Mouse (Mus musculus) spleen, postnatal 4 days (tissue): ENCODE results near the gene Tnfsf10.

Experiments used
- DNase-seq, 2 experiments: peaks; one replicate each; pipeline ENCODE4 v3.0.0; 2022; ENCODE audit warnings: low spot score in 2 of 2

Gene Tnfsf10

DNA sequence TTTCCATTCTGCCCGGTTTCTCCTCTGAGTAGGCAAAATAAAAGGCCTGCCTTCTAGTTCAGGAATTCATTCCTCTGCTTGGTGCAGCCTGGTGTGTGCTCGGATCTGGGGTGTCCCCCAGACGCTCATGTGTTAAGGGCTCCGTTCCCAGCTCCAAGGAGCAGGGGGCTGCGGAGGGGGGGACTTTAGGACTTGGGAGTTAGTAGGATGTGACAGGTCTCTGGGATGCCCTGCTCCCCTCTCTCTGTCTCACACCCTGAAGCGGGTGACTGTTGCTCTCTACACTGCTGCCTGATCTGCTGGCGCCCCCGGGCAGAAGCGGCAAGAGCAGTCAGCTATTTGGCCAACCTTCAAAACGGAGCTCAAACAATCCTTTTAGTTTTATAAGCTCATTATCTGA is 10.0 kb upstream of the Tnfsf10 start:
- DNase-seq = no peak

DNA sequence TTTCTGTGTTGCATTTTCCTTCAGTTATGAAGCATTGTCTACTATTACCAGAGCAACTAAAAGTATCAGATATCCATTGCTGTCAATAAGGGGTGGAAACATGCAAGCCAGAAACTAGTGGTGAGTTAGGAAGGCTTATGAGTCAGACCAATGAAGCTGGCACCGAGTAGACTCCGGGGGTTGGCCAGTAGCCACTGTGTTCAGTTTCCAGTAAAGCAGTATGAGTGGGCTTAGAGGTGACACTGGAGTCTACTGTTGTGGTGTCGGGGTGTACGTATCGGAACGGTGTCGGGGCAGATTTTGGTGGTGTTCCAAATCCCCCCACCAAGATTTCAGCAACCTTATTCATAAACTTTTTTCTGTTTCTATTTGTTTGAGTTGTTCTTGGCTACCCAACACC is 5.9 kb upstream of the Tnfsf10 start:
- DNase-seq = no peak

DNA sequence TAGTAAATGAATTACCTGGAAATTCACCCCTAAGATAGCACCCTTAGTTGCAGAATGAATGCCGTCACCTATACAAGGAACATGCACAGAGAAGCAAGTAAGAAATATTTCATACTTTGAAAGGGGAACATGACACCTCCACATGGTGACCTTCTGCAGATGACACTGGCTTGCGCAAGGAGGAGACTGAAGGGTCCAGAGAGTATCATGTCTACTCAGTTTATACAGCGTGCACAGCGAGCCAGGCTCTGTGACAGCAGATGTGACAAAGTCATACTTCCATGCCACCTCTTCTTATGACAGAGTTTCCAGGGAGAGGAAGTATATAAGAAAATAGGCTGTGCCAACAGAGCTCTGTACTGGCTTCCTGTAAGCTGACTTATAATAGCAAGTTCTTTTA is 5.4 kb upstream of the Tnfsf10 start:
- no peak for DNase-seq

DNA sequence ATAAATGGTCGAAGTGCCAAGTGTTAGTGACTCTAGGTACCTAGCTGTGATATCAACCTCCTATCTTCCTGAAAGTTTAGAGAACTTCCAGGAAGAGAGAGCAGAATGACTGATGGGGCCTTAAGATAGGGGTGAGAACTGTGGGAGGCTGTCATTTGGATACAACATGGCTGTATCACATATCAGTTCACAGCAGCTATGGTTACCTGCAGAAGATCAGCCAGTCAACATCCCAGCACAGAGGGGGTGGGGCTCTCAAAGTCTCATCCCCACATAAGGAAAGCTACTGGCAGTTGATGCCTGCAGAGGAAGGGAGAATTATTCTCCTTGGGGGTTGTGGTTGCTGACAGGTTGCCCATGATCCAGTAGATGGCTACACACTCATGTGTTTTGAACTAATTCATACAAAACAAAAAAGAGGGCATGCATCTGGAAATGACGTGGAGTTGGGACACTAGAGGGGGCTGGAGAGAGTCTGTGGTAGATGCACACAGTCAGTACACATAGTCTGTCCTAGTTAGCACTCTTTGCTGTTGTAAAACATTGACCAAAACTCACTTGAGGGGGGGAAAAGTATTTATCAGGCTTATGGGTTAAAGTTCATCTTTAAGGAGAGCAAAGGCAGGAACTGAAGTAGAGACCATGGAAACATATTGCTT is 2.2 kb upstream of the Tnfsf10 start:
- DNase-seq = no peak

DNA sequence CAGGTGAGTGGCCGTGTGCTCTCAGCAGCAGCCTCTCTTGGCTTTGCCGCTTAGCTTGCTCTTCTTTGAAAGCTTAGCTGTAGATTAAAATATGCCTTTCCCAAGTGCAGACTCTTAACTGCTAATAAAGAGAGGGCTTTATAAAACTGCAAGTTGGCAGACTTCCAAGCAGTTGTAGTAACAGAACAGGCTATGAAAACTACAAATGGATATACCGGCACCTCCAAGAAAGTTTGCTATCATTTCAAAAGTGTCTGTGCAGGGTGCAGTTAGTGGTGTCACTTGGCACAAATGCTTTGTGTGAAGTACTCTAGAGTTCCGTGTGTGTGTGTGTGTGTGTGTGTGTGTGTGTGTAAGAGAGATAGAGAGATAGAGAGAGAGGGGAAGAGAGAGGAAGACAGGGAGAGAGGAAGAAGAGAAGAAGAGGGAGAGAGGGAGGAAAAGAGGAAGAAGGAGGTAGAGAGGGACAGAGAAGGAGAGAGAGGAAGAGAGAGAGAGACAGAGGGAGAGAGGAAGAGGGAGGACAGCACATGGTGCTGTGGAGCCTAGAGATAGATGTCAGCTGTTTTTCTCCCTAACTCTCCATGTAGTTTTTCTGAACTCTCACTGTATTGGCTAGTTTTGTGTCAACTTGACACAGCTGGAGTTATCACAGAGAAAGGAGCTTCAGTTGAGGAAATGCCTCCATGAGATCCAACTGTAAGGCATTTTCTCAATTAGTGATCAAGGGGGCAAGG is 628 bp downstream of the Tnfsf10 start:
- DNase-seq = no peak

DNA sequence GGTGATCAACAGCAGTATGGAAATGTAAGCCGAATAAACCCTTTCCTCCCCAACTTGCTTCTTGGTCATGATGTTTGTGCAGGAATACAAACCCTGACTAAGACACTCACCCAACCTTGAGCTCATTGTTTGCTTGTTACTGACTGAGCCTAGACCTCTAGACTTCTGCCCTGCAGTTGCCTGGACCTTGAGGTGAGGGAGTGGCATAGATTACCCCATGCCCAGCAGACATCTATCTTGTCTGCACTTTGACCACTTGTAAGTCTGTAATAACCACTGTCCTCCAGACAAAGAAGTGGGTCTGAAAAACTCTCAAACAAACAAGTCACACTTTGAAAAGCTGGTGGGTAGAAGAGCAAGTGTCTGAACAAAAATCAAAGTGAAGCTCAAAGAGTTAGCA is 2.8 kb downstream of the Tnfsf10 start:
- DNase-seq = no peak

DNA sequence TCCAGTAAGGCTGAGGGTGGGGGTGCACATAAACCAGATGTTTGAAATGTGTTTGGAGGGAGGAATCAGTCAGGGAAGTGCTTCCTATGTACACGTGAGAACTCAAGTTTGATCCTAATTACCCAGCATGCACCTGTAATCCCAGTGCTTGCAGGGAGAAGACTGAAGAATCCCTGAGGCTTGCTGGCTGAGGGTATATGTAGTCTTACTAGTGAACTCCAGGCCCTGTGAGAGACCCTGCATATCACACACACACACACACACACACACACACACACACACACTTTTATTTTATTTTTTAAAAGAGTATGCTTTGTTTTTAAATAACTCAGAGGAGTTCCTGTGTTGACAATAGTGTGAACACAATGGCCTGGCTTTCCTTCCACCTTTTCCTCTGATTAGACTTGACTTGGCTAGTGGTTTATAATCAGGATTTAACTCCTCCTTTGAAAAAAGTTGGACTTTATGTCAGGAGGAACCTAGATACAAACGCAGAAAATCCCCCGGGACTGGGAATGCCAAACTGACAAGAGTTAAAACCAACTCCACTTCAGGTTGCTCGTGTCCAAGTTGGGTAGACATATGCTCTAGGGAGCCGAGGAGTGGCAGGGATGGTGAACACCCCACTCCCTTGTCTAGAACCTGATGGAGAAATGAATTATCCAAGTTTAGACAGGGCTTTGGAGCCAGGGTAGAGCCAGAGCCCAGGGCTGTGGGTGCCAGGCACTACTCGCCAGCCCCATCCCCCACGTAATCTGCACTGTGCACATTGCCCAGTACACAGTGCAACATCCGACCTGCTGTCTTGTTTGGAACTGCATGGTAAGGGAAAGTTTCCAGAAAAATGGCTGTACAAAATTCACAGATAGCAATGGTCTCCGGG is 4.0 kb downstream of the Tnfsf10 start:
- DNase-seq = no peak

DNA sequence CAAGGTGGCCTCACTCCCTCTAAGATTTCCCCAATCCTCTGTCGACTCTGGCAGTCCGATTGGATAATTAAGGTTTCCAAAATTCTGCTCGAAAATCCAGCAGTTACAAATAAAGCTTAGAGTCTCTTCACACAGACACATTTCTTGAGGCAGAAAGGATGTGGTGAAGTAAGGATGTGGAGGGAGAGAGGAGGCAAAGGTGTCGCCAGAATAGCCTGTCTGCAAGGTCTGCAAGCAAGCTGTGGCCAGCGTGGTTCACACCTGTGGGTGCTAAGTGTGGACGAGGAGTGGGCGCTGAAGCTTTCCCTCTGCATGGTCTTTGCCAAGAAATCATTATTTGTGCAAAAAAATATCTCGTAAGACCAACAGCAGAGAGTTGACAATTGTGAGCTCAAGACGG is 5.8 kb downstream of the Tnfsf10 start:
- DNase-seq = no peak

DNA sequence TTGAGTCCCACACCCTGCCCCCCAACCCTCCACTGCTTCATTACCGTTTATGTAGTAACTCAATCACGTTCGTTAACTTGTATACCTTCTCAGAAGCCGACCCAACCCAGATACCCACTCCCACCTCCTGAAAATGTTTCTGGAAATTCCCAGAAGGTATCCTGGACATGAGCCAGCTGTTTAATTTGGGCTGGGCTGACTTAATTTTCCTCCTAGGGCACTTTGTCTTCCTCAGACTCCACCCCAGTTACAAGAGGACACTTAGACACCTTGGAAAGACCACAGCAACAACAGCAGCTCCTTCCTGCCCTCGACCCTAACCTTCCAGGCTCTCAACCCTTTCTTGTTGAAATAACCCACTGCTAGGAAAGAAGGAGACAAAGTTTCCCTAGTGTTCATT is 6.7 kb downstream of the Tnfsf10 start:
- no peak for DNase-seq

DNA sequence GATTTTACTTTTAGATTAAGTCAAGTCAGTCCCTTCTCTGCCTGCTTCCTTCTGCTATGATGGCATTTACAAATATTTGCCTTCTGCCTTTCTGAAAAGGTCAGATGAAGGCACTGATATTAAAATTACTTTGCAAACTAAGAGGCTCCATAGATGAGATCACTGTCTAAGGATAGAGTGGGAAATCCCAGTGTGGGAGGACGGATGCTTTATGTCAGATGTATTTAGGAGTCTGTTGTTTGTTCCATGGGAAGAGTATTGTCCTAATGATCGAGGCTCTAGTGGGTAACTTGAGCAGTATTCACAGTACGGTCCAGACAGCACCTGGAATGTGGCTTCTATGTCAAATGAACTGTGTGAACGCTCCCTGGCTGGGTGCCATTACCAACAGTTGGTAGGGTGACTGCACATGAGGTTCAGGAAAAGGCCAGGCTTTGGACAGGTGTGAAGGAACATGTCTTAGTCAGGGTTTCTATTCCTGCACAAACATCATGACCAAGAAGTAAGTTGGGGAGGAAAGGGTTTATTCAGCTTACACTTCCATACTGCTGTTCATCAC is 9.9 kb downstream of the Tnfsf10 start:
- no peak for DNase-seq

DNA sequence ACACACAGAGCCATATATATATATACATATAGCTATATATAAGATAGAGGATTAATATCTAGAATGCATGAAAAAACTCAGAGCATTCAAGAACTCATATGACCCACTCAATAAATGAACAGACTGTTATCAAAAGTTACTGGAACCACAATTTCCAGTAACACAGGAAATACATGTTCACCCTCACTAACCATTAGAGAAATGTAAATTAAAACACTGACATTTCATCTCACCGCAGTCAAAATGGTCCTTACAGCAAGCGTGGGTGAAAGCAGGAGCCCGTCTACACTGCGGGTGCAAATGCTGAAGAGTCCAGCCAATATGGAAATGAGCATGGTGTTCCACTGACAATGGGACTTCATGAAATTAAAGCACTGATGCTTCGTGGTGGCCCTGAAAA is 13.9 kb downstream of the Tnfsf10 start:
- DNase-seq = no peak

DNA sequence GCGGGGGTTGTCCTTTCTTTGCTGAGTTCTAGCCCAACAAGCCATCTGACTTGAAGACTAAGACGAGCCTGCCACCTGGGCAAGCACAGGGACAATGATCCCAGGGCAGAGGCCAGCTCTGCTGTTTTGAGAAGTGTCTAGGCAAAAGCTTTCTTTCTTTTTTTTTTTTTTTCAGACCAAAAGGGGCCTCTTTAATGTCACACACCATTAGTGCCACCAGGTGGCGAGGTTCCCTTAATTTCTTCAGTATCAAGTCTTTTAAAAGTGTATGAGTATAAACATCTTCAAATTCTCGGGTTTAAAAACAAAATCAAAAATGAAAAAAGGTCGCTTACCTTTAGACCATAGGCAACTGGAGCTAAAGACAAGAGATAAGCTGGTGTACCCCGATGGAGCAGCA is 21.6 kb downstream of the Tnfsf10 start:
- DNase-seq = no peak

DNA sequence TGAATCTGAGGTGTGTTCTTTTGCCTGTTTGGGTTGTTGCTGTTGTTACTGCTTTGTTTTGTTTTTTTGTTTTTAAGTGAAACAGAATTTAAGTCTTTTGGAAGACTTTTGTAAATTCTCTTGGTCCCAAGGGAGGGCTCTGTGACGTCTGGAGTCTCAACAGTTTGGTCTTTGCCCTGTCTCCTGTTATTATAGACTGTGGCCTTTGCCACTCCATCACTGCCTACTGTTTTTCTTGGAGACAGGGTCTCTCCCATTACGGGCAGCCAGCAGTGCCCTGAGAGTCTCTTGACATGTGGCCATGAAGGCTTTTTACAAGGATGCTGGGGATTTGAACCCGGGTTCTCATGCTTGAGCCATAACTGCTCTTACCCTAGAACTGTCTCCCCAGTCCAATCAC is 22.1 kb downstream of the Tnfsf10 start:
- DNase-seq = no peak

DNA sequence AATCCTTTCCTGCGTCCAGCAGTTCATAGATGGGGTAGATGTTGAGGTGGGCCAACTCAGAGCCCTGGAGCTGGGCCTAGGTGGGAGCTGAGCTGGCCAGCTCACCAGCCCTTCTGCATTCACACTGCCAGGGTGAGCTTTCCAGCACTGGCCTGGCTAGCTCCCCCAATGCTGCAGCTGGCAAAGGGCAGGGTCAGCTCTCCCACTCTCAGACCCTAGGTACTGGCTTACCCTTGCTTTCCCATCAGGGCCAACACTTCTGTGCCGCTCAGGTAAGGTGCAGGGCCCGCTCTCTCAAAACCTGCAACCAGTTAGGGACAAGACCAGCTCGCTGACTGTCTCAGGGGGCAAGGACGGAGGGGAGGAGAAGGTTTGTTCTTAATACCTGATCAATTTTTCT is 23.9 kb downstream of the Tnfsf10 start:
- peak in 1 of 2 experiments; percentile 53 for DNase-seq

DNA sequence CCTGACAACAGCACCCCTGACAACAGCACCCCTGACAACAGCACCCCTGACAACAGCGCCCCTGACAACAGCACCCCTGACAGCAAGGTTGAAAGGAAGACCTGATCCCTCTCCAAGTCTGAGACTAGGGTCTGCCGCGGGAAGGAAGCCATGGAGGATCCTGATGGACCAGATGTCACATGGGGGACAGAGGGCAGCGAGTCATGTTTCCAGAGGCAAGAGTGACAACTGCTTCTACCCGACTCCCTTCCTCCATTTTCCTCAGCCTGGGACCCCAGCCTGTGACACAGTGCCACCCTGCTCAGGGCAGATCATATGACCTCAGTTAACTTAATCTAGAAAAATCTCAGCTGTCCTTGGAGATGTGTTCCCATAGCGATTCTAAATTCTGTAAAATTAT is 25.6 kb downstream of the Tnfsf10 start:
- peak in 1 of 2 experiments; percentile 43 for DNase-seq

DNA sequence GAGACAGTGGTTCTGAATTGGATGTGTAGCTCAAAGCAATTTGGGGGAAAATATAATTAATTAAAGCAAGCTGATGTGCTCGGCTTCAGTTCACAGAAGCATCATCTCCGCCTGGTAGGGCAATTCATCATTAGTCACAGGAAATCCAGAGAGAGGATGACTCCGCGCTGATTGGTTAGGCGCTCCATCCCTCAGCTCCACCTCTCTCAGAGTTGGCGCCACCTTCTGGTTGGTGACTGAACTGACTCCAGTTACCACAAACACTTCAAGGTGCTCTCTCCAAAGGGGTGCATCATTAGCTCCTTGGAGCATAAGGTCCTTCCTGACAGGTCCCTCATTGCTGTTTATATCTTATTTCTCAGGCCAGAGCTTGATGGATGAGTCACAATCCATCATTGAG is 28.7 kb downstream of the Tnfsf10 start:
- peak; percentile 52 to 82 for DNase-seq

DNA sequence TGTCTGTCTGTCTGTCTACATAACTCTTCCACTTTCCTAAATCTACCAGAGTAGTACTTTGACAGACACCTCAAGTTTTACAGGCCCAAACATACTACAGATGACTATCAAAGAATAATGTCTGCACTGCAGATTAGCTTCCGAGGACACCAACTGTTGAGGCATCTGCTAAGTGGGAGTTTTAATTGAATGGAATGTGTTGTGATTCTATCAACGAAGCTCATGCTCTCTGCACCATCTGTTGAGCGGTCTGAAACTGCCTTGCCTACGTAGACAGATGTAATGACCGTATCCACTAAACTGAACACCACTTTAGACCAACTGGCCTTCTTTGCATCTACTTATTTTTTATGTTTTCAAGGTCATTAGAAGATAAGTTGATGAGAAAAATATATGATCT is 31.6 kb downstream of the Tnfsf10 start:
- DNase-seq = no peak

DNA sequence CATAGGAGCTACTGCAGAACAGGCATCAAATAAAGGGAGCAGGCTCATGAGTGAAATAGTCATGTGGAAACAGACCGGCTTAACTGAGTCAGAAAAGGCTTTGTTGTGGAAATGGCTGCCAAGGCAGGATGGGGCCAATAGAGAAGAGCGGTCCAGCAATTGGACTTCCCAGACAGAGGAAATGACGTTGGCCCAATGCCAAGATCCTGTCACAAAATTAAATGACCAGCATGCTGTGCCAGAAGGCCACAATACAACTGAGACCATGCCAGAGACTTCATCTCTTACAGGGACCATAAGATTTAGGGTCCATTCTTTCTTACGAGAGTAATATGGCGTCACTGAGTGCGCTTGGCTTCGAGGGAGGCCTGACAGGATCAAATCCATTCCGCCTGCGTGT is 34.3 kb downstream of the Tnfsf10 start:
- DNase-seq = peak in 1 of 2 experiments; percentile 49

DNA sequence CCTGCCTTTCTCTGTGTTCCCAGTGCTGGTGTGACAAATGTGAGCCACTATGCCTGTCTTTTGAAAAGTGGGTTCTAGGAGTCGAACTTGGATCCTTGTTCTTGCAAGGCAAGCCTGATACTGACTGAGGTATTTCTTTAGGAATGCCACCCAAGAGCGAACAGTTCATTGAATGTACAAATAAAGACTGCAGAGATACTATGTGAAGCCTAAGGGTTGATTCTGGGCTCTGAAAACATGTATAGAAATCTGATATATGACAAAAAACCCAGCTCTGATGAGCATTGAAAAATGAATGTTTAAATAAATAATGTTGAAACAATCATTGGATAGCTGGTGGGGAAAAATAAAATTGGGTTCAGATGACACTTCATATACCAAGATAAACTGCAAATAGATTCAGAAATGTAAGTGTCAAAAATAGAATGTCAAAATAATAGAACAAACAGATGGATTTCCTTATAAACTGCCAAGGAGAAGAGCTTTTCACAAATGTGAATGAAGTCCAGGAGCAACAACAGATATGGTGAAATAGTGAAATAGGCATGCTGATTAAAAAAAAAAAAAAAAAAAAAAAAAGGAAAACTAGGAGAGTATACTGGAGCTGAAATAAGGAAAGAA is 42.4 kb downstream of the Tnfsf10 start:
- no peak for DNase-seq

DNA sequence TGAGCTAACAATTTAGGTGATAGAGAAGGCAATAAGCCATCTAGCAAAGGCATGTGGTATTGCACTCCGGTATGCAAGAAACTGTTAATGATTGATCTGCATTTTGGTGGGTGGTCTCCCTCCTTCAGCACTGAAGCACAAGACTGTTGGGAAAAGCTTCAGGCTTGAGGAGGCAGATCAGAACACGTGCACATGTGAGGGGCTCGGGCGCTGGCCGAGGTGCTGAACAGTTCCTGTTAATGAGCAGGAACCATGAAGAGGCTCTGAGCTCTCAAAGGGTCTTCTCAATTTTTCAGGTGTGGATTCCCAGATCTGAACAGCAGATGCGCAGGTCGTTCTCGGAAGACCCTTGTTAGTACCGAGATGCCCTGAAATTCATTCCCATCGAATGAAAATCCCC is 53.3 kb downstream of the Tnfsf10 start:
- DNase-seq = peak in 1 of 2 experiments; percentile 60

DNA sequence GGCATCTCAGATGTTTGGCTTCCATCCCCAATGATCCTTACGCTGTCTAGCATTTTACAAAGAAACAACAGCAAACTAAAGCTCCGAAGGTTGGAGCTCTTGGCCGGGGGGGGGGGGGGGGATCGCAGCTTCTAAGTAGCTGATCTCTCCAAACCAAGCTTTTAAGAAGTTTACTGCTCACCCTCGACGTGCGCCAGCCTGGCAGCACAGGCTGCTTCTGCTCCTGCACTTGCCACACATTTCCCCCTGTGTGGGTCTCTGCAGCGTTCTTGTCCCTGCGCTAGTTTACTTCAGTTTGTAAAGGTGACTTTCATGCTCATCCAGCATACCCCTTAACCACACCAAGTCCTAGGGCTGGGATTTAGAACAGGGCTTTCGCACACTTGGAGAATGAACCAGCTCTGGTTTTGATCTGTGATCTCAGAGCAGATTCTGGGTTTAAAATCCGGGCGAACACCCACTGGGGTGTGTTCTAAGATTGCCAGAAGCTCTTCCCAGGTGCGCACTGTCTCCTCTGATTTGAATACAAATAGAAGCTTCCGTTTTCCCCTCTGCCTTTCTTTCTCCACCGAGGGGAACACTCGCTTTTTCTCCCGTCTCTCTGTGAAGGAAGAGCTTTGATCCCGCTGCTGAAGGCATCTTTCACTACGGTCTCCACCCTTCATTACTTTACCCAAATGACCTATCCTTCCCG is 53.9 kb downstream of the Tnfsf10 start:
- peak in 1 of 2 experiments; percentile 51 for DNase-seq
